Mouse (Mus musculus) yolk sac, embryonic 10.5 days (tissue): Measurements from ENCODE around the gene Vmn2r104.

Experiments used
- DNase-seq: peaks from one replicate; pipeline ENCODE4 v3.0.0-alpha.2; 2017; ENCODE audit warnings: low spot score

The Vmn2r104 gene

GRCm38 (mm10) chr17:20048236-20048635, at the start of gene Vmn2r104:
TSS of gene Vmn2r104 (minus strand) at chr17:20048336.
- no peak for DNase-seq

- no peak for DNase-seq
Measured at GRCm38 (mm10) chr17:20074090-20074489, 26.0 kb upstream of the Vmn2r104 start.

- no peak for DNase-seq
Measured at GRCm38 (mm10) chr17:20071656-20072396, 23.7 kb upstream of the Vmn2r104 start.
